Mouse (Mus musculus): ENCODE data around the gene Mettl7b.

Gene Mettl7b

GRCm38 (mm10) chr10:128947496-128947895, 13.3 kb downstream of the Mettl7b start:
- no peak for DNase-seq (ENCODE audit: low spot score in 2 of 2)

- peak in 1 of 2 experiments; percentile 36 for DNase-seq (ENCODE audit: low spot score in 2 of 2)
Measured at GRCm38 (mm10) chr10:128945675-128946074, 15.1 kb downstream of the Mettl7b start.

GRCm38 (mm10) chr10:128940475-128941061, 20.2 kb downstream of the Mettl7b start:
- DNase-seq (ENCODE audit: low spot score in 2 of 2): no peak

GRCm38 (mm10) chr10:128938974-128939373, 21.8 kb downstream of the Mettl7b start:
- DNase-seq (ENCODE audit: low spot score in 2 of 2): no peak

GRCm38 (mm10) chr10:128938457-128938856, 22.3 kb downstream of the Mettl7b start:
- no peak for DNase-seq (ENCODE audit: low spot score in 2 of 2)

- DNase-seq (ENCODE audit: low spot score in 2 of 2): no peak
Measured at GRCm38 (mm10) chr10:128937756-128938390, 22.9 kb downstream of the Mettl7b start.

- no peak for DNase-seq (ENCODE audit: low spot score in 2 of 2)
Measured at GRCm38 (mm10) chr10:128935826-128936440, 24.9 kb downstream of the Mettl7b start.

- no peak for DNase-seq (ENCODE audit: low spot score in 2 of 2)
Measured at GRCm38 (mm10) chr10:128934997-128935787, 25.6 kb downstream of the Mettl7b start.

- no peak for DNase-seq (ENCODE audit: low spot score in 2 of 2)
Measured at GRCm38 (mm10) chr10:128933976-128934721, 26.6 kb downstream of the Mettl7b start.

GRCm38 (mm10) chr10:128933574-128933973, 27.2 kb downstream of the Mettl7b start, which contains the start of gene Itga7:
Itga7 (plus strand) TSS chr10:128933818.
- DNase-seq (ENCODE audit: low spot score in 2 of 2): no peak

GRCm38 (mm10) chr10:128931441-128931840, 29.3 kb downstream of the Mettl7b start:
- DNase-seq (ENCODE audit: low spot score in 2 of 2): no peak

GRCm38 (mm10) chr10:128929638-128930378, 31.0 kb downstream of the Mettl7b start:
- no peak for DNase-seq (ENCODE audit: low spot score in 2 of 2)

- DNase-seq (ENCODE audit: low spot score in 2 of 2): no peak
Measured at GRCm38 (mm10) chr10:128928356-128928755, 32.4 kb downstream of the Mettl7b start.

GRCm38 (mm10) chr10:128923935-128924334, 36.9 kb downstream of the Mettl7b start, which contains the start of gene Bloc1s1:
Bloc1s1 (minus strand) TSS chr10:128924035.
- no peak for DNase-seq (ENCODE audit: low spot score in 2 of 2)

- DNase-seq (ENCODE audit: low spot score in 2 of 2): peak; percentile 90 to 94
Measured at GRCm38 (mm10) chr10:128923013-128923691, 37.6 kb downstream of the Mettl7b start.

GRCm38 (mm10) chr10:128922822-128923012, 38.1 kb downstream of the Mettl7b start, which contains the start of gene Rdh5:
Rdh5 (minus strand) TSS chr10:128922888.
- no peak for DNase-seq (ENCODE audit: low spot score in 2 of 2)

- no peak for DNase-seq (ENCODE audit: low spot score in 2 of 2)
Measured at GRCm38 (mm10) chr10:128921883-128922821, 38.6 kb downstream of the Mettl7b start.

GRCm38 (mm10) chr10:128921251-128921650, 39.5 kb downstream of the Mettl7b start:
- DNase-seq (ENCODE audit: low spot score in 2 of 2): no peak

- no peak for DNase-seq (ENCODE audit: low spot score in 2 of 2)
Measured at GRCm38 (mm10) chr10:128920736-128921161, 40.0 kb downstream of the Mettl7b start.

All from spleen, postnatal 10 days (tissue).